Mouse (Mus musculus) kidney, adult 2 months (tissue): ENCODE results near the gene Pak1.

Source experiments
- CTCF ChIP-seq: fragments of 200-500 bp; conservative IDR thresholded peaks from 2 replicates; pipeline ENCODE4 v1.5.1; 2011; ENCODE audit warnings: low read depth, mild to moderate bottlenecking, control low read depth, low read length, moderate library complexity, mixed read lengths; ENCODE audit not compliant: insufficient read depth, insufficient read length
- POLR2A ChIP-seq: fragments of 200-500 bp; IDR thresholded peaks from one replicate; pipeline ENCODE4 v1.6.1; 2011; ENCODE audit warnings: low read depth, low read length, control low read depth

- no peak for TF ChIP-seq CTCF
- no peak for TF ChIP-seq POLR2A
These were observed 156.1 kb downstream of the Pak1 start for GRCm38 (mm10) chr7:97944485-97944884.
